Mouse (Mus musculus) gonadal fat pad, adult 2 months (tissue): ENCODE measurements around the gene Ndst2. TPM values are rescaled to one million over a fixed set of nuclear protein-coding genes. Genes with fewer than 3 reads are reported as not detected.

Source experiments
- DNase-seq: peaks from one replicate; pipeline ENCODE4 v3.0.0-alpha.2; 2012; ENCODE audit warnings: low read depth
- polyA plus RNA-seq: library from polyadenylated mRNA; depleted of rRNA; stranded (reverse); fragments of >200 nt; gene quantifications from 2 replicates; pipeline ENCODE4 v1.2.3, GENCODE M21; 2012; rRNA removed

Gene Ndst2
- 55.9 and 56.1 TPM in 2 replicates for polyA plus RNA-seq

DNA sequence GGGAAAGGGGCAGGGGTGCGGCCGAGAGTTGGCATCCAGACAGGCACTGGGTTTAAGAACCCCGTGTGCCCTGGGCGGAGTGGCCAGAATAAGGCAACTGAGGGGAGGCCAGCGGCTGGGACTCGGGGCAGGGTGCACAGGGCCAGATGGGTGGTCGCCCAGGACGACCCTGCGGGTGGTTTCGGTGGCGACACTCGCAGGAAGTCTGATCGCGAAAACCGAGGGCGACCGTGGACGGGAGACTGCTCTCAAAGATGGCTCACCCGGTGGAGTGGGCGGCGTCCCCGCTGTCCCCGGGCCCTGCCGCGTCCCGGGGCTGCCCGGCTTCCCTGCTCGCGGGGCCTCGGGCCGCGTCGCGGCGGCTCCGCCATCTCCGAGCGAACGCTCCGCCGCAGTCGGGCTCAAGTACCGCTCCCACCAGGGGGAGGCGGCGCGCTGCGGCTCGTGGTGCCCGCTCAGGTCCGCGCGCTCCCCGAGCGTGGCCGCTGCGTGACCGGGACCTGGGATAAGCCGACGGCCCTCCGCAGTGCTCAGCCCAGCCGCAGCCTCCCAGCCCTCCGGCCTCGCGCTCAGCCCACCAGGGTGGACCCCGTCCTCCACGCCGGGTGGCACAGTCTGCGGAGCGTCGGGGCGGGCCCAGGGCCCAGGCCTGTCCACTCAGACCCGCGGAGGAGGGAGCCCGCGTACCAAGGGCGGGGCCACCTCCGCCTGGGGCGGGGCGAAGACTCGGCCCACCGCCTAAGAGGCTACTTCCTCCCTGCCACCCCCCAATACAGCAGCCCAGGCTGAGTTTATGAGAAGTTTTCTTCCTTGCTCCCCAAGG is at the start of gene Ndst2:
Gene Ndst2 (minus strand): TSS at position 611 of the 823 bp plus-strand sequence.
- no peak for DNase-seq

DNA sequence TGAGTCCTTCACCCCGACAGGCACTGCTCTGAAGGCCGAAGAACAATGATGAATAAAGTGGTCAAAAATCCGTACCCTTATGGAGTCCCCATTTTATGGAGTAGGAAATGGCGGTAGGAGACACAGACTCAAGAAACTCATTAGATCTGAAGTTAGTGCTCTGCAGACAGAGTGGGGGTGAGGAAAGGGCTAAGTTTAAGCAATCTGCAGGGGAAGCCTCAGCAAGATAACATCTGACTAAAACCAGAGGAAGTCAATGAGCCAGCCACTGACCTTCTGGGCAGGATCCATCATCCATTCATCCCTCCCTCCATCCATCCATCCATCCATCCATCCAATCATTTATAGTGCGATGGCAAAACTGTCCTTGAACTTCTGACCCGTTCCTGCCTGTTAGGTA is 49.2 kb upstream of the Ndst2 start:
- no peak for DNase-seq

DNA sequence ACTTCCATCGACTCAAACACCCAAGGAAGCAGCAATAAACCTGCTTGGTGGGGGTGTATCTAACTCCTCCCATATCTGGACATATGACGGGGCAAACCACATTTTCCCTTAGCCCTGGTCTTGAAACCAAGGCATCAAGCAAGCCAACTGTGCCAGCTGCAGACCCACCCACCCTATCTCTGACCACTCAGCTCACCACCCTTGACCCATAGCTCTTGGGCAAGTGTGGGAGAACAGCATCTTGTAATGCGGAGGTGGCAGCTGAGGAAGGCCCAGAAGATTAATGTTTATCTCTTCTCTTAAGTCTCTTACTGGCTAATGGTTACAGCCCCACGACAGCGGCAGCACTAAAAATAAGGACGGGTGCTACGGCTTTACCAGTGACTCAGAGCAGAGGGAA is 48.5 kb upstream of the Ndst2 start:
- DNase-seq, result no peak

DNA sequence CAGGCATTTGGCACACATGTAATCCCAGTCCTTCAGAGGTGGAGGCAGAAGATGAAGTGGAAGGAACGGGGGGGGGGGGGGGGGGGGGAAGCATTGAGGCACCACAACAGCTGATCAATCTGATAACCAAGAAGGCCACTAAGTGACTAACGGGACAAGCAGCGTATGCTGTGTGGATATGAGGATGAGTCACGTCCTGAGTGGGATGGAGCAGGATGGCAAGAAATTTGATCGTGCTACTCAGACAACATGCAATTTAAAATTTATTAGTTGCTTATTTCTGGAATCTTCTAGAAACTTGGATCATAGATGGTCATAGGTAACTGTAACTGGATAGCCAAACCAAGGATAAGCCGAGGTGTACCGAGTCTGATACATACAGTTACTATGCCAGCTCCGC is 45.9 kb upstream of the Ndst2 start:
- no peak for DNase-seq

DNA sequence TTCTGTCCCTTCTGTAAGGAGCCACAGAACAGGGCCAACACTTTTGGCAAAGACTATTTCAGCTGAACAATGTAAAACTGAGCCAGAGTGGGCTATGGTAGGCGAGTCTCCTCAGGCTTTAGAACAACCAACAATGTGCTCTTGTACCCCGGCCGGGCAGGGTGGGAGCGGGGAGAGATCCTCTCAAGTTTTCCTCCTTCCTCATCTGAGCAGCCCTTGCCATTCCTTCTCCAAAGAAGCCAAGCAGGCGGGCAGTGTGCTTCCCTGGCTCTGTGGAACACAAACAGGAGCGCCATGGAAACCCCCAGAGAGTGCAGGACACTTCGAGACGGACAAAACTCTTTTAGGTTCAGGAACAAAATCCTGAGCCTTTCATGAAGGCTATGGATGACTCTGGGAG is 44.1 kb upstream of the Ndst2 start:
- DNase-seq, result no peak

DNA sequence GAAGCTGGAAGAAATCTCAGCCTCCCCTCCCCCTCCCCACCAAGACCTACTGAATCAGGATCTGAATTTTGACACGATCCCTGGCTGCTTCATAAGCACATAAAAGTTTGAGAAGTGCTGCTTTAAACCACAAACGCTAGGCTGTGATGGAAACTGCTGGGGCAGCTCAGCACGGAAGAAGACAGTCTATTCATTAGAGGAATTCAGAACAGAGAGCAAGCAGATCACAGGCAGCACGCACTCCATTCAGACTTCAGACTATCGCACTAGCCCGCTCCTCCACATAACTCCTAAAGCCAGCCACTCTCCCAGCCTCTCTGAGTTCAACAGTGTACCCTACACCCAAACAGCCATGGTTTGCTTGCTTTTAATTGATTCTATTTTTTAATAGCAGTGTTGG is 41.3 kb upstream of the Ndst2 start:
- no peak for DNase-seq

DNA sequence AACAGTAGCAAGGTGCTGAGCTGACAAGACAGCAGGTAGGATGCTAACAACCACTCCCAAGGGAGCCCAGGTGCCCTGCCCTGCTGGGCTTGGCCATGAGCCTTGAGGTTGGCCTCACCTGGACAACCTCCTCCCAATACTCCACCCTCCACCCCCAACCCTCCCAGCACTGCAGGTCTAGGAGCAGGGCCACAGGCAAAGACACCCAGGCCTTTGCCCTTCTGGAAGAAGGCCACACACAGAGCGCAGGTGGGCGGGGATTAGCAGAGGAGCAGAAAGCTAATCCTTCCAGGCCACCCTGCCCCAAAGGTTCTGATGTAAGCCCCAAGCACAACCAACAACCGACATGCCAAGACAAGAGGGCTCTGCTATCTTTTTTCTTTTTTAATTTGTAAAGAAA is 39.0 kb upstream of the Ndst2 start:
- DNase-seq, result peak; percentile 91

DNA sequence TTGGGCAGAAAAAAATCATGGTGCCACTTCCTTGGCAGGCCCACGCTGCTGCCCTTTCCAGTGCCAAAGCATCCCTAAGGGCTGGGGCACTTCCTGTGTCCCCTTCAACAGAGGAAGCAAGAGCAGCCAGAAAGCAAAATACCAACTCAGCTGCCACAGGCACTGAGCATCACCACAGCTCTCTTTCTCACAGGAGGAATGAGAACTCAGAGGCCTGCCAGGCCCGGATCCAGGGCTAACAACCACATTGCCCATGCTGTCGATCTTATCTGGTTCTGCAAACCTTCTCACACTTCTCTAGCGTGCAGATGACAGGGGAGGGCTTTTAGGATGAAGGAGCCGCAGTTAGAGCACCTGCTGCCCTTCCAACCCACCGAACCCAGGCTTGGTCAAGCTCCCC is 38.4 kb upstream of the Ndst2 start:
- DNase-seq, result no peak

DNA sequence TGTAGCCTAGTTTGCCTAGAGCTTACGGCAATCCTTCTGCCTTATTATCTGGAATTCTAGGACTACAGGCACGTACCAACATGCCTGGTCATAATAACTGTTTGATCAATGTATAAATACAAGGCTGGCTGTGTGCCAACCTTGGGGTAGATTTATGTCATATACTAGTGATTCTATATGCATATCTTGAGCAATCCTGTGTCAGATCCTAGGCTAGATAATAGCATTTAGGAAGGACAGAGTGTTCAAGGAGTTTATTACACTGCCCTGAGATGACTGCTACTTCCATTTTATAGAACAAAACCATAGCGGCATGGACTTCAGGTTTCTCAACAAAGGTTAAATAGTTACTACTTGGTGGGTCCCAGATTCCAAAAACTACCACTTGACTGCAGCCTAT is 37.6 kb upstream of the Ndst2 start:
- DNase-seq, result peak; percentile 94

DNA sequence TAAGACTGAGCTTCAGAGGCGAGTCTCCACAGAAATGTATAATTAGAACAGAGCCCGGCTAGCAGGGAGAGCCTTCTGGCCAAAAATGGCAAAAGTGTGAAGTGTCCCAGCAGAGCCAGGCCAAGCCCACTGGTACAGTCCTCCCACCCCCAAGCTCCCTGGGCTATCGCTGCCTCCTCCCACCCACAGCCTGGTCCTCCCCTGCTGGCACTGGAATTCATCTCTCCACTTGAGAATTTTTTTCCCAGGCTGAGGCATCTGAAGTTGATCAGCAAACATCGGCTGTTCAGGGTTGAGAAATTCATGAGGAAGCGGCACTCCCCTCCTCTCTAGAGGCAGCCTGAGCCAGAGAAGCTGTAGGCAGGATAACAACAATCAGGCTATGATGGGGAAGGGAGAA is 34.2 kb upstream of the Ndst2 start:
- no peak for DNase-seq

DNA sequence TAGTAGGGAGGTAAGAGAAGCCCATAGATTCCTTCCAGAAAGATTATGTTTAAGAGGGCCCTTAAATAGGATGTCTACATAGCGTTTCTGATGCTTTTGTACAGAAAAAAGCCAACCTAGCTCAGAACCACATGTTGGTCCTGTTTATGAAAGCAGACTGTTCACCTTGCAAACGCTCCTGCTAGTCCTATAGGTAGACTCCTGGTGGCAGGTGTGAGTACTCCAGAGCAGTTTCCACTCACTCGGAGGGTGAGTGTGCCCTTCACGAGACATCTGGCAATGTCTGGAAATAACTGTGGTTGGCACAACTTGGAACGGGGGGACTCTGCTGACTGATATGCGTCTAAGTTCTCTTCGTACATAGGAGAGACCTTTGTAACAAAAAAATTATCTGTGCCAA is 33.6 kb upstream of the Ndst2 start:
- DNase-seq, result no peak

DNA sequence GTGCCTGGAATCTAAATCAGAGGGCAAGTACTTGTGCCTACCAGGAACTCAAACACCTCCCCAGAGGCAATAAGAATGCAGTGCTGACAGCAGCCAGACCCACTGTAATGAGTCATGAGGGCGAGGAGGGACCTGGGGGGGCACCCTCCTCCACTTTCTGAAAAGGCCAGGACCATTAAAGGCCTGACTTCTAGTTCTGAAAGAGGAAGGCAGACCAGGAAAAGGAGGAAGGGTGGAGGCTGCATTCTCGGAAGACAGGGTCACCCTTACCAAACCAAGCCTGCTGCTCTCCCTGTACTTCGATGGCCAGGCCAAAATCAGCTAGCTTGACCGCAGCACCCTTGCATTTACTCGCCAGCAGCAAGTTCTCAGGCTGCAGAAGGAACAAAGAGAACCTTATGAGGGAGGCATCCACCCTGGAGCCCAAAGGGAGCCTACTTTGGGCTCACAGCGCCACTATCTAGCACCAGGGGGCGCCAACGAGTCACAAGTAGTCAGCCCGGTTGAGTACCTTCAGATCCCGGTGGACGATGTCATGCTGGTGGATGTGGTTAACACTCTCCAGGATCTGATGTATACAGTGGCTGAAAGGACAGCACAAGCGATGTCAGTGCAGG is 31.4 kb upstream of the Ndst2 start:
- no peak for DNase-seq

DNA sequence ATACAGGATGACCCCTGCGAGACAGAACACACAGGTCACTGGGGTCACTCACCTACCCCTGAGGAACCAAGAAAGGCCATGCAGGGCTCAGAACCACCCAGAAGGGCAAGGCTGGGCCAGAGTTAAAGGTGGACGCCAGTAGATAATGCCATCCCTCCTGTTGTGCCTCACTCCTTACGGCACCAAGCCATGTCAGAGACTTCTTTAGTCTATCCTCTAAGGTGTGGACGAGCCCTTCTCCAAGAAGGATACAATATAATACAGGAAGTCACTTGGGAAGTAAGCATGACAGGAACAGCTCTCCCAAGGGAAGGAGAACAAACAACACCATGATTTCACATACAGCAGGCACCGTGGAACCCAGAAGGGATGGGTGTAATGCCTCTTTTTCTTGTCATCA is 30.6 kb upstream of the Ndst2 start:
- DNase-seq, result no peak

DNA sequence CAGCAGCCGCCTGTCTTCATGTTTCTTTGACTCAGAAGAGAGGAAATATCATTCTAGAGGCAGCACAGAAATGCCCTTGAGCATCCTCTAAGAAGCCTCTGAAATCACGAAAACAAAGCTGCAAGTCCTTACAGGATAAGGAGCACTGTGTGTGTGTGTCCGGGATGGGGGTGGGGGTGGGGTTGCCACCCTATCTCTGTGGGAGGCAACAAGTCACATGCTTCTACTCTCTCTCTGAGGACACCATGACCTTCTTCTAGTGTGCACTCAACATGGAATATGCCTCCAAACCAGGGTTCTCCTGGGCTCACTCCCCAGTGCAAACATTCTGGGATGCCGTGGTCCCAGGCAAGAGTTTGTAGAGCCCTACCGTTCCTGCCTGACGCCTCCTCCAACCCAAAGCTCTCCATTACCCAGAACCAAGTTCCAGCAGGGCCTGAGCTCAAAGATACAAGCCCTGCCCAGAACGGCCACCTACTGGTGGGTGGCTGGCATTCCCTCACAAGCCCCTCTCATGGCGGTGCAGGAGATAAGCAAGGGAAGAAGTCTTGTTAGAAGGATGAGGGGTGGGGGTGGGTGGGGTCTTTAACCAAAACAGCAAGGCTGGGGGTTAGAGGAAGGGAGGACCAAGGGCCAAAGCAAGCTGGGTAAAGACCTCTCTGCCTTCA is 24.5 kb upstream of the Ndst2 start:
- DNase-seq, result no peak

DNA sequence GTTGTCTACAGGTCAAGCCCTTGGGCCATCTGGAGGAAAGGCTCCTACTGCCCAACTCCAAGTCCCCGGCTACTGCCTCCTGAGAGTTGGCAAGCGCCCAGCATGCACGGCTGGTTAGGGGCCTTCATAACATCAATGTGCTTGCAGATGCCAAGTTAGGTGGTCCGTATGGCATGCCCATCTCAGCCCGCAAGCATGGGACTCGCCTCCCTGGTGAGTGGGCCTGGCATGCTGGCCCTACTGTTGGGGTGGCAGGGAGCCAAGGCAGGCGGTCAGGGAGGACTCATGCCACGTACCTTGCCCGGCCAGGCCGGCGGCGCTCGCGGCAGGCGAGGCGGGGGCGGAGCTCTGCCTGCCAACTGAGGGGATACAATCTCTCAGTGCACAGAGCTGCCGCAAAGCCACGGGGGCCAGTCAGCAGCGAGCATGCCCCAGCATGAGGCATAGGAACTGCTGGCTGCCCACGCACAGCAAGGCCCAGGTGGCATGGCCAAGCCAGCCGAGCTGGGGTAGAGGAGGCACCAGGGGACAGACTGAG is 23.1 kb upstream of the Ndst2 start:
- no peak for DNase-seq

DNA sequence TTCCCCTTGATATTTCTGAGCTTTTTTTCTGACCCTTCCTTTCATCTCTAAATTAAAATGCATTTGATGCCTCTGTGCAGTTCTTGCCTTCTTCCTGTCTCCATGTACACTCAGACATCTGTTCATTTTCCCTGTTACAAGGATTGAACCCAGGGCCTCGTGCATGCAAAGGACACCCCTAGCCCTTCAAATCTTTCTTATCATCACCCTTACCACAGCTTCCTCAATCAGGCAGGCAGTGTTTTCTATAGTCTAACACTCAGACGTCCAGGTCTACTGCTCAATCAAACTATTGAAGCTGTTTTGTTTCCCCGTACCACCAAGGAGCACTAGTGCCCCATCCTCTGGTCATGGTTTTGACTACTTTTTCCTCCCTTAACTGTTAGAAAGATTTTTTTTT is 19.4 kb upstream of the Ndst2 start:
- DNase-seq, result no peak

DNA sequence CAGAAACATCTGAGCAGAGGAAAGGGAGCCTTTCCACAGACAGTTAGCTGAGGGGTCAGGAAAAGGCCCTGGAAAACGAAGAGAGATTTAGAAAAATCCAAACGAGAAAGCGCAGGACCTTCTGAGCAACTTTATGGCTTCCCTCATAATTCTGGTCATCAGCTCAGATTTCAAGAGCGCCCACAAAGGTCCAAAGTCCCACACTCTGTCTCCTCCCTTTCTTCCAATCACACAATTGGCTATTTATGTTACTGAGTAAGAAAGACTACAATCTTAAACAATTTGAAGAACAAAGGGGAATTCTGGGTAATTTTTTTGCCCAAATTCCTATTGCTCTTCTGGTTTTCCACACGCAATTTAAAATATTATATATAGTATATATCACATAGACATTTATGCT is 16.1 kb upstream of the Ndst2 start:
- no peak for DNase-seq

DNA sequence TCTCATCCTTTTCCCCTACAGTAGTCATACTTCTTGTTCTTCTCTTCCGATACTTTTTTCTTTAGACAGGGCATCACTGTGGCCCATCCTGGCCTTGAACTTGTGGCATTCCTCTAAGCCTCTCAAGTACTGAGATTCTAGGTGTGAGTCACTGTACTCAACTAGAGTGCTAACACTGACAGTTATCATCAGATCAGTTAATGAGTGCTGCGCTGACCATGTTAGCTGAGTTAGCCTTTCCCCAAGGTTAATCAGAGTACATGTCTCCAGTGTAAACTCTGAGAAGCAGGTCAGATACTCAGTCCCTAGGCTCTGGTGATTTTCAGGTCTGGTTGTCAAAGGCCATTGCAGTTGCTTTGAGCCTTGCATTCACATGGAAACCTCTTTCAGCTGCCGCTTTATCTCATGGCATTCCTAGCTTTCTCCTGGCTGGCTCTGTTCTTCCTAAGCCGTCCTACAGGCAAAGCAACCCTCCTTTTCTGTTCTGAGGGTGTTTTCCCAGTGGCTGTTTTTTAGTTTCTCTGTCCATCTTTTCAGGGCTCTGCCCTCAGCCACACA is 15.2 kb upstream of the Ndst2 start:
- DNase-seq, result no peak

DNA sequence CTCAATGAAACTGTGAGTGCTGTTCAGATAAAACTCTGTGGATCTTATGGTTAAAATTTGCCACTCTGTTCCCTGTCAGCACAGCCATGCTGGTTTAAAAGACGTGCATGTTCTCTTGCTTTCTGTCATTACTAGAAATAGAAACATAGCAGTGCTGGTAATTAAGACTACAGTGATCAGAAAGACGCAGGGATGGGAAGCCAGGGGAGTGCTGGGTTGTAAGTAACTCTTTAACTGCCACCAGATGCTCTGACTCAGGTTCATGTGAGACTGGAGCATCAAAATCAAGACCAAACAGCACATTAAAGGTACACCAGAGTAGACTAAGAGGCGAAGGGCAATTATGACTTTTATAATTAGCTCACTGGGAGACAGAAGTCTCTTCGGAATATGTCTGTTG is 14.0 kb upstream of the Ndst2 start:
- DNase-seq, result no peak

DNA sequence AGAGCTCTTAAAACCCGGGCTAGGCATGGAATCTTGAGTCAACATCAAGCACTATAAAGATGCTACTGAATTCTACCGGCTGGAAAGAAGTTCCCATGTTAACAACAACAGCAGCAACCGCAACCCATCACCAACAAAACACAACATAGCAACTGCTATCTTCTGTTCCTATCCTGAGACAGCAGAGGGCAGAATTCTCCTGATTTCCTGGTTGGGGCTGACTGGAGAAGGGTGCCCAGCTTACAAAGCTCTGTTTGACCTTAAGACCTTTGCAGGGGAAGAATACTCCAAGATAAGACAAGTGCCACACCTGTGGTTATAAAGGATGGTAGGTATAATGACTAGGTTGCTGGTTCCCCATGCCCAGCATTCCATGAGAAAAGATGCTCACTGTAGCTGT is 12.6 kb upstream of the Ndst2 start:
- DNase-seq, result no peak

DNA sequence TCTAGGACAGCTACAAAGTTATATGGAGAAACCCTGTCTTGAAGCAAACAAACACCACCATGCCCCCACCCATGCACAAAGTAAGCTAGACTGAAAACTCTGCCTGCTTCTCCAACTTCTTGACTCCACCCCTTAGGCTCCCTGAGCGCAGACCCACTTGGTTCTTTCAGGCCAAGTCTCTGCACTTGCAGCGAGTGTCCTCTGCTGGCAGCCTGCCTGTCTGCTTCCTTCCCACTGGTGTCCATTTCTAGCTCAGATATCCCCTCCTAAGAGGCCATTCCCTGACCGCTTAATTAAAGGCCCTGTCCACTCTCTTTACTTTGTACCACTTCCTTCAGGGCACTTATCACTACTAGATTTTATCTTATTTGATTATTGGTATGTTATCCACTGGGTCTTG is 9.3 kb upstream of the Ndst2 start:
- DNase-seq, result no peak

DNA sequence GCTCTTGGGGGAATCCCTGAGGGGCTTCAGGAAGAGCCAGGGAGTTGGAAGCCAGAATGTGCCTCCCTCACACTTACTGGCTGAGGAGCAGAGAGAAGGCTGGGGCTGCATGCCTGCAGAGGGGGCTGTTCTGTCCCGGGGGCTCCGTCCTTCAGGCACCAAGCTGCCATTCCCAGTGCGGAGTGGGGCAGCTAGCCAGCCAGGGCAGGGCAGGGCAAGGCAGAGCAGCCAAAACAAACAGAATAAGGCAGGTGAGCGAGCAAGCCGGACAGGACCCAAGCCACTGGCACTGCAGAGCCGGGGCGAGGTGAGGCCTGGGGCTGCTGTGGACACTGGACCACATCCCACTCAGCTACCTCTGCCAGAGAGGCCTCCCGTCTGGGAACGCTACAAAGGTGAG is 6.9 kb upstream of the Ndst2 start:
- DNase-seq, result no peak

DNA sequence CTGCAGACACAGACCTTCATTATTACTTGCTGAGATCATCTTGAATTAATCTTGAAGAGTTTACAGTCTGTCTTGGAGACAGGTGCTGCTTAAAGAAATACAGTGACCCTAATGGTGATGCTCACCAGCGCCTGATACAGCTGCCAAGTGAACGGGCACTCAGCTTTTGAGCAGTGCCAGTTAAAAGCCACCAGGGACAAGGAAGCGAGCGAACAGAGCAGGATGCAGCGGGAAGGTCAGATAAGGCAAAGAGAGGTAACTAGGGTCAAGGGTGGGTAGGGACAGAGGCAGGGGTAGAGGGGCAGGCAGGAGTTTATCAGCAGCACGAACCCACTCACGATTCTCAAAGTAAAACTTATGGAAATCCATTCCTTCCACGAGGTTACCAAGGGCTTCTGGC is 4.1 kb upstream of the Ndst2 start:
- no peak for DNase-seq
